Mouse (Mus musculus) lung, postnatal 10 days (tissue): ENCODE data around the gene BC025920.

Experiments
- DNase-seq: peaks from one replicate; pipeline ENCODE4 v3.0.0; 2021

BC025920 gene

GRCm38 (mm10) chr10:81643449-81644055 is 37.5 kb downstream of the BC025920 start:
- DNase-seq, result peak; percentile 96

- no peak for DNase-seq
These were observed 38.1 kb downstream of the BC025920 start for GRCm38 (mm10) chr10:81644162-81644561.

- DNase-seq, result no peak
These were observed 38.6 kb downstream of the BC025920 start for GRCm38 (mm10) chr10:81644716-81645115.

GRCm38 (mm10) chr10:81645391-81645790 is 39.3 kb downstream of the BC025920 start:
- DNase-seq, result no peak

DNA sequence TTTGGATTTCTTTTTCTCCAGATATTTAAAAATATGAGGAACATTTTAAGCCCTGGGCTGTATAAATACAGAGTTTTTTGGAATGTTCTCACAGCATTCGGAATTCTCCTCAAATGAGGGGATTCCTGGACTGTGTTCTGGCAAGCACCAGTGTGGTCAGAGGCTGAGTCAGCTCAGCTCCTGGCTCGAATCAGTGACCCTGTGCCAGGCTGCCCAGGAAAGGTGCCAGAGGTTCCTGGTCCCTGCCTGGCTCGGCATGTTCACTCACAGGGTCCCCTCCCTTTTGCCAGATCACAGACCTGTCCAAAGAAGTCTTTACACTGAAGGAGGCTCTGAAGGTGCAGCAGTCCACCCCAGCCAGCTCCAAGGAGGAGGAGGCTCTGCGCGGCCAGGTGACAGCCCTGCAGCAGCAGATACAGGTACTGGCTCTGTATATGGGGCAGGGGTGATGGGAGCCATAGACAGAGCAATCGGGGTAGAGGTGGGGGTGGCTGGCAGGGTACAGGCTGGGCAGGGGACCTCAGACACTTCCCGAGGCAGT is 40.0 kb downstream of the BC025920 start:
- no peak for DNase-seq

DNA sequence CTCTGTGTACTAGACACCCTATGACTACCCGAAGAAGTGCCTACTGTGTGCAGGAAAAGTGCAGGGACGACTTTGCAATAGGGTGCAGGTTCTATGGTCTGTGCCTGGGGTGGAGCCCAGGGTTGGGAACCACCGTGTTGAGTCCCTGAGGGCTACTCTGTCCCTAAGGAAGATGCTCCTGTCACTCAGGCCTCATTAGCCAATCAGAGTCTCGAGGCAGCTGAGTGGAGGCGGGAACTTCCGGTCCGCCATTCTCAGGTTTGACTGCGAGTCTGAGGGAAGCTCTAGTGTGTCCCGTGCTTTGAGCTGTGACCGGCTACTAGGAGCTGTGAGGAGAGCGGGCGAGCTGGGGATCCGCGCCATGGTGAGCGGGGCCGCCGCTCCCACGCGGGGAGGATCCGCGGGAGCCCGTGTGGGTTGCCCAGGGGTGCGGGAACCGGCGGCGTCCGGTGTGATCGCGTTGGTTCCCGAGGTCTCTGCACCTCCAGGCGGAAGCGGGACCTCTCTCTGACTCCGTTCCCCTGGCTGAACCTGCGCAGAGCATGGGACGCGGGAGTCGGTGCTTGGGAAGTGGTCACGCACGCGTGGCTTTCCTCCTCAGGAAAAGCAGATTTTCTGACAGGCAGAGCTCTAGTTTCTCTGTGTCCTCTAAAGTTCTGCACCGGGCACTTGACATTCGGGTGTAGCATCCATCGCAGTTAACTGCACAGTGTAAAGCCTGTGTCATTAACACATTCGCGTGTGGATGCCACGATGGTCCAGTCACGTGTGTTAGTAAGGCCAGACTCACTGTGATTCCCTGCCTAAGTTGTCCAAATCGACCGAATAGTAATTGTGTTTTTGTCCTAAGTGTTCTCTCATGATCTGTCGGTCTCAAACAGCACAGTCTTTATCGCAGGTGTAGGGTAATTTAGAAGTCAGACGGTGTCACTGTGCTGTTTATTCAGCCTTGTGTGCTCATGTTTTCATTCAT is 43.0 kb downstream of the BC025920 start, which contains the start of gene Gm10778:
Gm10778 (plus strand) TSS at position 257 of the 973 bp plus-strand sequence.
- DNase-seq, result peak; percentile 92

GRCm38 (mm10) chr10:81655178-81655577 is 49.1 kb downstream of the BC025920 start:
- no peak for DNase-seq

DNA sequence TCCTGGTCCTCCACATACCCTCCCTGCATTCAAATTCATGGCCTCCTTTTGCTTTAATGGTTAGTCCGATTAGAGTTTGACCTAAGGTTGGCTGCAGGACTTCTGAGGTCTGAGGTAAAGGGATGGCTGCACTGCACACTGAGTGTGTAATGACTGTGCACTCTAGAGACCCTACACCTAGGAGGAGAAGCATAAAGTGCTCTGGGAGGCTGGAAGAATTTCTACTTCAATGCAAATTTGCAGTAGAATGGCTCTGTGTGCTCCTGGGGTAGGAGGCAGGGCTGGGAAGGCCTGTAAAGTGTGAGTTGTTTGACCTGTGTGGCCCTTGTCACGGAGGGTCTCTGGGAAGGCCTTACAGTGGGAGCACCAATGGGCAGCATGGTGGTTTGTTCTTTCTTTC is 50.1 kb downstream of the BC025920 start:
- DNase-seq, result no peak
